Mouse (Mus musculus) CH12.LX (cell line): ENCODE measurements around the gene Mov10l1. TPM values are rescaled to one million over a fixed set of nuclear protein-coding genes. Genes with fewer than 3 reads are reported as not detected.

Experiments used
- DNase-seq: peaks from one replicate; pipeline ENCODE4 v3.0.0-alpha.2; 2013; ENCODE audit errors: extremely low read depth
- H3K27ac ChIP-seq: 2 replicates; pipeline ENCODE4 v1.5.1; 2012; ENCODE audit warnings: low read depth, mild to moderate bottlenecking, control low read depth, moderate library complexity; ENCODE audit not compliant: insufficient read depth
- H3K27me3 ChIP-seq: replicated peaks from 2 replicates; pipeline ENCODE3; 2012; ENCODE audit warnings: inconsistent platforms
- H3K36me3 ChIP-seq, 2 experiments: replicated peaks in 1 of 2; 2 replicates each; pipeline versions ENCODE3 to v1.6.1; 2012; ENCODE audit warnings: inconsistent platforms in 1 of 2, low read length in 1 of 2, mild to moderate bottlenecking in 1 of 2, mixed read lengths in 1 of 2, moderate library complexity in 1 of 2; ENCODE audit not compliant: control insufficient read depth in 1 of 2, insufficient read depth in 1 of 2
- H3K4me1 ChIP-seq, 2 experiments: 2 replicates each; pipeline ENCODE4 v1.6.1; 2012; ENCODE audit warnings: inconsistent platforms in 1 of 2, moderate library complexity in 1 of 2; ENCODE audit not compliant: insufficient read depth in 2 of 2, control insufficient read depth in 1 of 2
- H3K4me2 ChIP-seq: 2 replicates; pipeline ENCODE4 v1.6.1; 2012; ENCODE audit warnings: low read depth, mild to moderate bottlenecking, control low read depth; ENCODE audit not compliant: poor library complexity, insufficient read depth, severe bottlenecking
- H3K4me3 ChIP-seq, 3 experiments: fragments of 150-350 bp in 1 of 3; sonication (generic) in 1 of 3; replicated peaks in 1 of 3; 2 replicates each; pipeline versions ENCODE3 to v1.5.1; 2011 to 2012; ENCODE audit warnings: low read depth in 2 of 3, low read length in 2 of 3, mild to moderate bottlenecking in 2 of 3, moderate library complexity in 2 of 3, control low read depth in 1 of 3, improper control_type of control experiment in 1 of 3, inconsistent platforms in 1 of 3, mixed read lengths in 1 of 3; ENCODE audit not compliant: poor library complexity in 1 of 3
- H3K79me2 ChIP-seq: replicated peaks from 2 replicates; pipeline ENCODE4 v1.6.1; 2012; ENCODE audit warnings: mild to moderate bottlenecking, moderate library complexity; ENCODE audit not compliant: control insufficient read depth, poor library complexity, insufficient read depth, severe bottlenecking; ENCODE audit errors: extremely low read depth
- H3K9ac ChIP-seq: 2 replicates; pipeline ENCODE4 v1.6.1; 2012; ENCODE audit warnings: low read depth, mild to moderate bottlenecking, control low read depth, moderate library complexity; ENCODE audit not compliant: insufficient read depth
- H3K9me3 ChIP-seq: replicated peaks from 2 replicates; pipeline ENCODE3; 2012; ENCODE audit warnings: low read length, inconsistent platforms, mixed read lengths
- CHD2 ChIP-seq: IDR thresholded peaks from 2 replicates; pipeline ENCODE4 v1.6.1; 2011; ENCODE audit warnings: low read length, improper control_type of control experiment
- CTCF ChIP-seq, 2 experiments: IDR thresholded peaks in 1 of 2; conservative IDR thresholded peaks in 1 of 2; 2 replicates each; pipeline ENCODE4 v1.5.1; 2011 to 2012; ENCODE audit warnings: low read depth in 2 of 2, low read length in 2 of 2, improper control_type of control experiment in 1 of 2, inconsistent platforms in 1 of 2, mild to moderate bottlenecking in 1 of 2, moderate library complexity in 1 of 2
- ELF1 ChIP-seq: IDR thresholded peaks from 2 replicates; pipeline ENCODE4 v1.6.1; 2014; ENCODE audit warnings: low read depth, mild to moderate bottlenecking, inconsistent platforms, low read length, improper control_type of control experiment
- ETS1 ChIP-seq: conservative IDR thresholded peaks from 2 replicates; pipeline ENCODE4 v1.6.1; 2012; ENCODE audit warnings: low read depth, mild to moderate bottlenecking, inconsistent platforms, low read length, improper control_type of control experiment, moderate library complexity
- IRF4 ChIP-seq: IDR thresholded peaks from 2 replicates; pipeline ENCODE4 v1.6.1; 2014; ENCODE audit warnings: low read depth, mild to moderate bottlenecking, inconsistent platforms, low read length, improper control_type of control experiment
- JUN ChIP-seq: IDR thresholded peaks from 2 replicates; pipeline ENCODE4 v1.6.1; 2011; ENCODE audit warnings: low read depth, mild to moderate bottlenecking, low read length, improper control_type of control experiment, moderate library complexity; ENCODE audit not compliant: insufficient read depth
- JUND ChIP-seq: conservative IDR thresholded peaks from 2 replicates; pipeline ENCODE4 v1.6.1; 2011; ENCODE audit warnings: low read depth, low read length, improper control_type of control experiment
- KAT2A ChIP-seq: IDR thresholded peaks from 2 replicates; pipeline ENCODE4 v1.6.1; 2012; ENCODE audit warnings: low read length, improper control_type of control experiment, inconsistent platforms; ENCODE audit not compliant: insufficient replicate concordance
- MAFK ChIP-seq: IDR thresholded peaks from 2 replicates; pipeline ENCODE4 v1.6.1; 2011; ENCODE audit warnings: low read length, improper control_type of control experiment; ENCODE audit not compliant: insufficient replicate concordance
- MXI1 ChIP-seq: IDR thresholded peaks from 2 replicates; pipeline ENCODE4 v1.6.1; 2011; ENCODE audit warnings: mild to moderate bottlenecking, low read depth, low read length, improper control_type of control experiment
- MYC ChIP-seq: IDR thresholded peaks from 2 replicates; pipeline ENCODE4 v1.6.1; 2011; ENCODE audit warnings: low read depth, mild to moderate bottlenecking, improper control_type of control experiment, low read length
- NELFE ChIP-seq: IDR thresholded peaks from 2 replicates; pipeline ENCODE4 v1.6.1; 2011; ENCODE audit warnings: low read depth, low read length, improper control_type of control experiment
- PAX5 ChIP-seq: IDR thresholded peaks from 2 replicates; pipeline ENCODE4 v1.6.1; 2012; ENCODE audit warnings: low read length, inconsistent platforms, mixed read lengths
- RAD21 ChIP-seq: IDR thresholded peaks from 2 replicates; pipeline ENCODE4 v1.6.1; 2011; ENCODE audit warnings: low read depth, mild to moderate bottlenecking, low read length, improper control_type of control experiment, moderate library complexity
- SMC3 ChIP-seq: IDR thresholded peaks from 2 replicates; pipeline ENCODE4 v1.6.1; 2011; ENCODE audit warnings: low read depth, low read length, improper control_type of control experiment
- TCF12 ChIP-seq: IDR thresholded peaks from 2 replicates; pipeline ENCODE4 v1.6.1; 2014; ENCODE audit warnings: low read depth, mild to moderate bottlenecking, inconsistent platforms, low read length, improper control_type of control experiment
- UBTF ChIP-seq: IDR thresholded peaks from 2 replicates; pipeline ENCODE4 v1.6.1; 2012; ENCODE audit warnings: low read depth, mild to moderate bottlenecking, inconsistent platforms, low read length, improper control_type of control experiment, moderate library complexity
- ZC3H11A ChIP-seq: IDR thresholded peaks from 2 replicates; pipeline ENCODE4 v1.6.1; 2012; ENCODE audit warnings: low read depth, mild to moderate bottlenecking, inconsistent platforms, low read length, improper control_type of control experiment
- ZMIZ1 ChIP-seq: IDR thresholded peaks from 2 replicates; pipeline ENCODE4 v1.6.1; 2012; ENCODE audit warnings: low read depth, mild to moderate bottlenecking, inconsistent platforms, low read length, improper control_type of control experiment
- dilution Hi-C: fragments of 300-500 bp; cut with MboI; formaldehyde crosslinking; loops from 2 replicates; pipeline ENCODE4 v1.14.3; 2020; ENCODE audit warnings: low sequenced_read_pairs; ENCODE audit not compliant: extremely low pct_unique_long_range_greater_than_20kb, extremely low pct_ligation_motif_present
- in situ Hi-C: fragments of 300-500 bp; cut with MboI; formaldehyde crosslinking; loops from 3 replicates; pipeline ENCODE4 v1.14.3; 2019; ENCODE audit warnings: low sequenced_read_pairs, low pct_ligation_motif_present, low pct_unique_long_range_greater_than_20kb, mixed read lengths
- polyA plus RNA-seq: library from polyadenylated mRNA; unstranded; fragments of >175 nt; gene quantifications from 2 replicates; pipeline ENCODE4 v1.2.1, GENCODE M21; 2012; ENCODE audit warnings: low read depth; ENCODE audit not compliant: insufficient read length
- total RNA-seq, 2 experiments: library from RNA; depleted of rRNA; stranded (reverse); fragments of 300-350 nt in 1 of 2; fragments of >200 nt in 1 of 2; gene quantifications; 2 replicates each; pipeline ENCODE4 v1.2.3; 2012 to 2014

Mov10l1 gene
- total RNA-seq (2012; rRNA removed): not detected in 2 replicates
- total RNA-seq (2014; rRNA removed): not detected in 2 replicates
- polyA plus RNA-seq: not detected in 2 replicates

DNA sequence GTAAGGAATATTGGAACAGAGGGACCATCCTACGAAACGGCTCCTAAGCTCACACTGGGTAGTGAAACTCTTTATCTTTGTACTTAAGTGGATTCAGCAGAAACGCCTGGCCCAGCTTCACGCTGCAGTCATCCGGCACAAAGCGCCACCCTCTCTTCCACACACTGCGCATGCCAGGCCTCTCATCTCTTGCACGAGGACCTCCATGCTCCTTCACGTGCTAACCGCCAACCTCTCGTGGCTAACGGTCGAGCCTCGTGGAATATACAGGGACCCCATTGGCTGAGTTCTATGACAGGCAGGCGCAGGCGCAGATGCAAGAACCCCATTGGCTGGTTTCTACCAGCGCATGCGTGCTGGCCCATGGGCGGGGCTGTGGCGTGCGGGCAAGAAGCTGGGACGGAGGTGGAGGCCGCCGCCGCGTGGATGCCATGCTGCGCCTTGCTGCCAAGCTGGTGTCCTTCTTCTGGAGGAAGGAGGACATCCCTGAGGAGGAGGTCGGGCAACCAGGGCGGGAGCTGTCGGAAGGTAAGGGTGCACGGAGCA lies at the start of gene Mov10l1:
TSS of gene Mov10l1 (plus strand) at position 376 of the 546 bp plus-strand sequence.
- in situ Hi-C loops: no loop called here

GRCm38 (mm10) chr15:88934141-88934540 lies 48.6 kb upstream of the Mov10l1 start:
- H3K4me3 ChIP-seq: no peak overlapping the region
- peaks cover 69% of the 10 kb centered on the region for H3K27me3 ChIP-seq
- peaks cover 2% of the 10 kb centered on the region for H3K9me3 ChIP-seq
- H3K4me2 ChIP-seq: no peak overlapping the region
- DNase-seq: no peak
- dilution Hi-C loops: no loop called here
- H3K4me1 ChIP-seq: no peaks in the 10 kb centered on the region
- no peaks in the 10 kb centered on the region for H3K36me3 ChIP-seq
- in situ Hi-C loops: no loop called here
- TF ChIP-seq SMC3: peak; percentile 21; the same call in 1 of the 2 replicates
- TF ChIP-seq CTCF (conservative IDR thresholded peaks at IDR 0.05 in 1 of 2, IDR thresholded peaks at IDR 0.05 in 1 of 2; ENCODE audit: low read depth in 2 of 2, low read length in 2 of 2): peak in 1 of 2 experiments; percentile 43; a peak in 2 of 4 replicates
- no peak for TF ChIP-seq UBTF
- no peak for TF ChIP-seq MAFK
- no peak for TF ChIP-seq MXI1
- TF ChIP-seq PAX5: no peak
- TF ChIP-seq IRF4: no peak
- TF ChIP-seq RAD21: peak; percentile 48
- H3K9ac ChIP-seq: no peak overlapping the region
- H3K27ac ChIP-seq: no peak overlapping the region
- no peaks in the 10 kb centered on the region for H3K79me2 ChIP-seq

More for the DNA sequence above, at the start of gene Mov10l1:
- no peak for TF ChIP-seq NELFE
- no peak for TF ChIP-seq JUND
- no peak for TF ChIP-seq MAFK
- no peak for TF ChIP-seq ZMIZ1
- TF ChIP-seq MYC: no peak
- TF ChIP-seq ETS1: no peak
- no peak for TF ChIP-seq TCF12
- TF ChIP-seq KAT2A: no peak
- no peak for TF ChIP-seq UBTF
- TF ChIP-seq CHD2: no peak
- TF ChIP-seq JUN: no peak
- no peak for TF ChIP-seq ZC3H11A
- no peak for TF ChIP-seq ELF1
- TF ChIP-seq, all 38 proteins: peak for 0
- Histone ChIP-seq H3K4me3 (no peak within 1 kb of the TSS), H3K9me3 (no peaks in the 10 kb centered on the region), H3K4me2 (no peak within 1 kb of the TSS), H3K36me3 (no peaks in the 10 kb centered on the region), H3K4me1 (no peaks in the 10 kb centered on the region), H3K27me3 (peaks cover 60% of the 10 kb centered on the region), H3K79me2 (no peaks in the 10 kb centered on the region), H3K9ac (no peak within 1 kb of the TSS), H3K27ac (no peak within 1 kb of the TSS)
- DNase-seq: no peak
- dilution Hi-C loops: no loop called here
